Mouse (Mus musculus) ES-Bruce4 (cell line): ENCODE measurements around the gene Shh. TPM values are rescaled to one million over a fixed set of nuclear protein-coding genes. Genes with fewer than 3 reads are reported as not detected.

Experiments used
- H3K27ac ChIP-seq: 2 replicates; pipeline ENCODE4 v1.5.1; 2012; ENCODE audit warnings: low read length, inconsistent platforms; ENCODE audit not compliant: insufficient read depth
- H3K27me3 ChIP-seq: 2 replicates; pipeline ENCODE4 v1.6.1; 2012; ENCODE audit warnings: mild to moderate bottlenecking, low read length, inconsistent platforms; ENCODE audit not compliant: control insufficient read depth, poor library complexity, insufficient read depth, severe bottlenecking
- H3K36me3 ChIP-seq: 2 replicates; pipeline ENCODE4 v1.6.1; 2012; ENCODE audit warnings: inconsistent platforms, mild to moderate bottlenecking, low read length, moderate library complexity; ENCODE audit not compliant: control insufficient read depth, poor library complexity, insufficient read depth, severe bottlenecking
- H3K4me1 ChIP-seq: one replicate; pipeline ENCODE4 v1.8.1; 2011; ENCODE audit warnings: low read length; ENCODE audit not compliant: control insufficient read depth, insufficient read depth
- H3K4me3 ChIP-seq: 2 replicates; pipeline ENCODE4 v1.5.1; 2011; ENCODE audit warnings: low read depth, mild to moderate bottlenecking, low read length
- H3K9ac ChIP-seq: 2 replicates; pipeline ENCODE4 v1.6.1; 2012; ENCODE audit warnings: low read depth, mild to moderate bottlenecking, inconsistent platforms; ENCODE audit not compliant: poor library complexity, severe bottlenecking
- H3K9me3 ChIP-seq: replicated peaks from 2 replicates; pipeline ENCODE4 v1.6.1; 2012; ENCODE audit warnings: mild to moderate bottlenecking, low read length, inconsistent platforms; ENCODE audit not compliant: control insufficient read depth, poor library complexity, insufficient read depth, severe bottlenecking
- CTCF ChIP-seq: IDR thresholded peaks from one replicate; pipeline ENCODE4 v1.8.1; 2011; ENCODE audit warnings: low read depth, low read length
- EP300 ChIP-seq: IDR thresholded peaks from 2 replicates; pipeline ENCODE4 v1.6.1; 2011; ENCODE audit warnings: low read depth, low read length; ENCODE audit not compliant: insufficient read depth
- POLR2A ChIP-seq: IDR thresholded peaks from one replicate; pipeline ENCODE4 v1.8.1; 2011; ENCODE audit warnings: low read length; ENCODE audit not compliant: insufficient read depth
- polyA plus RNA-seq: library from polyadenylated mRNA; stranded (reverse); fragments of >200 nt; gene quantifications from 2 replicates; pipeline ENCODE4 v1.2.4, GENCODE M21; 2011; ENCODE audit warnings: low read depth; ENCODE audit not compliant: missing spikeins, insufficient read depth, insufficient read length

Gene Shh
- polyA plus RNA-seq, 1 experiment, result not detected

DNA sequence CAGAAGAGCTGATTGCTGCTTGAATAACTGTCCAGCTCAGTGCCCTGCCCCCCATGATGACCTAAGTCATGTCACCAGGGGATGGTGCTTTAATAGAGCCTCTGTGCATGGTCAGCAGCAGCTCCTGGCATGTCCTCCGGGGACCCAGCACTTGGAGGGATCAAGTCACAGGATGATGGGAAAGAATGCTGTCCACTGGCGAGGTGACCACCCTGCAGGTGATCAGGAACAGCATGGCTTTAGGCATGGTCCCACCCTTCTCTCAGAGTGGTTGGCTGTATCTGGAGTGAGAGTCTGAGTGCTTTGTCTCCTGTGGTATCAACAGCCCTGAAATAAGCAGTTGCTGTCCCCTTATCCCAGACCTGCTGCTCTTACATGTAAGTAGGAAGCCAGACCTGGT lies 14.7 kb upstream of the Shh start:
- no peaks in the 10 kb centered on the region for H3K36me3 ChIP-seq
- no peak overlapping the region for H3K9ac ChIP-seq
- H3K9me3 ChIP-seq, result no peaks in the 10 kb centered on the region
- H3K27ac ChIP-seq, result no peak overlapping the region
- H3K4me1 ChIP-seq, result no peaks in the 10 kb centered on the region
- no peak for TF ChIP-seq POLR2A
- no peak for TF ChIP-seq CTCF
- TF ChIP-seq EP300, result no peak
- H3K27me3 ChIP-seq, result no peaks in the 10 kb centered on the region
- H3K4me3 ChIP-seq, result no peak overlapping the region

DNA sequence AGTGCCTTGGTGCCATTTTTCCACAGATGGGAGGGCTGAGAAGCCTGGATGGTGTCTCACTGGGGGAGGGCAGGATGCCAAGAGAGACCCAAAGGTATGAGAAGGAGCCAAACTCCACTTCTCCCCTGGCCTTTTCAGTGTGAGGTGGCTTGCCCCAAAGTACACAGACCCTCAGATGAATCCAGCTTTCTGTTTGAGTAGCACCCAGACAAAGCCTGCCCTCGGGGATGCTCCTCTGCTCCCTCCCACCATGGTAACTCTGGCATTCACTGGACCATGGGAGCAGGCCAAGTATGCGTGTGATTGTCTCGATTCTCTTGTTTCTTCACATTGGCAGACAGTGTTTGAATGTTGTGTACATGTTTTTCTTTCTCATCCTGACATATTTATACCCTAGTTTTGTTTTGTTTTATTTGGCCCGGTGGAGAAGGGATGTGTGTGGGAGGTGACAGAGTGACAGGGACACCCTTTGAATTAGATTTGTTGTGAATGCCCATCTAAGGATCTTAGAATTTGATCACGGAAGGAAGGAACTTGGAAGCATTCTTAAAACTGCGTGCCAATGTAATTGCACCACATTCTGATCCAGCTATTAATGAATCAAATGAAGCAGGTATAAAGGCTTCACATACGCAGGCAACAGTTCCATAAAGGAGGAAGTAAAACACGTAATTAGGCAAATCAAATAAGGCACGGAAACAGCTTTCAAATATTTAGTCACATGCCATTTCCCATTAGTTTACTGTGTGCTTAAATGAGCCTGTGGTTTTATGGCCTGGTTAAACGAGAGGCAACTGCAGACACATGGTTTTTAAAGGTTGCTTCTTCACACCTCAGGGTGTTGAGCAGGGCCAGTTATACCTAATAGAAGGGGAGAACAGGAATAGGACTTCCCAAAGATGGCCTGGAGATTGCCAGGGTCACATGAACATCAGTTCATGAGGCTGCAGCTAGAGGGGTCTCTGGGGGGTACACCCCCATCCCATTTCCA lies 9.6 kb upstream of the Shh start:
- H3K4me3 ChIP-seq, result no peak overlapping the region
- H3K27me3 ChIP-seq, result no peaks in the 10 kb centered on the region
- no peaks in the 10 kb centered on the region for H3K36me3 ChIP-seq
- H3K4me1 ChIP-seq, result no peaks in the 10 kb centered on the region
- H3K27ac ChIP-seq, result no peak overlapping the region
- no peak overlapping the region for H3K9ac ChIP-seq
- no peaks in the 10 kb centered on the region for H3K9me3 ChIP-seq
- TF ChIP-seq CTCF, result no peak
- TF ChIP-seq EP300, result no peak
- TF ChIP-seq POLR2A, result no peak

DNA sequence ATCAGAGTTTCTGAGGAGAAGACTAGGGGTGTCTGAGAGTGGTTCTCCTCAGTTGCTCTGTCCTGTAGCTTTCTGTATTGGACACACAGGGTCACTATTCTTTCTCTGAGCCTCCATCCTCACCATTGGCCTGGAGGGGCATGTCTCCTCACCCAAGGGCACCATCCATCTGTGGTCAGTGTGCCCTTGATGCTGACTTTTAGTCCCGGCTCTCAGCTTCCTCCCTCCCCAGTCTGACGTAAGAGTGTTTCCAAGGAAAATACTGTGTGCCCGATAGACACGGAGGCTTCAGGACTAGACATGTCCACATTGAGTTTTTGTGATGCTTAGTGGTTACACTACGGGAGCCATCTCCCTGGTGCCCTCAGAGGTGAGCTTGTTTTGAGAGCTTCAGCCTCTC lies 6.5 kb upstream of the Shh start:
- H3K9me3 ChIP-seq, result no peaks in the 10 kb centered on the region
- H3K4me1 ChIP-seq, result no peaks in the 10 kb centered on the region
- no peak for TF ChIP-seq POLR2A
- TF ChIP-seq CTCF, result no peak
- TF ChIP-seq EP300, result no peak
- no peak overlapping the region for H3K4me3 ChIP-seq
- H3K36me3 ChIP-seq, result no peaks in the 10 kb centered on the region
- no peak overlapping the region for H3K9ac ChIP-seq
- no peak overlapping the region for H3K27ac ChIP-seq
- H3K27me3 ChIP-seq, result no peaks in the 10 kb centered on the region

DNA sequence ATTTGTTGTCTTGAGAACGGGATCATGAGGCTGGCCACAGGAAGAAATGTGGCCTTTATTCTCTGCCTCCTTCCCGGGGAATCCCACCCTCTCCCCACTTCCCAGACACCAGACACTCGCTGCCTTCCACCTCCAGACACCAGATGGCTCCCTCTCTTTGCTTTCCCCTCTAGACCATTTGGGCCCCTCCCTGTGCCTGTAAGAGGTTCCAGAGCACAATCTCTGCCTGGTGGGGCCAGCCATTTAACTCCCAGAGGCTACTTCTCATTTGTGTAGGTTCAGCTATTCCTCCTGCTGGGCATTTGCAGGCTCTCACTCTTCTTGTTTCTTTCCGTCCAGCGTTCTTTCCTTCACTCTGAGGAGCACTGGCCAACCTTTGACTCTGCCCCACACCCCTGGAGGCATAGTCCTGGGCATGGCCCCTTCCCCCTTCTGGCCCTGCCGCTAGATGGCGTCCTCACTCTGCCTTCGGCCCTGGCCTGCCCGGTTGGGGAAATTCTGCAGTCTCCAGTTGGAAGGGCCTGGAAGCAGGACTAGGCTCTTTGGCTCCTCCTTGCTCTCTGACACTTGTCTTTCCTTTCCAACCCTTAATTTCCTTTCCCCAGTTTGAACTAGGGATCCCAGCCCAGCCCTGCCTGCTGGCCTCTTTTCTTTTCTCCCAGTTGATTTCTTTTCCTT lies 2.6 kb upstream of the Shh start:
- no peak overlapping the region for H3K4me3 ChIP-seq
- H3K9me3 ChIP-seq, result no peaks in the 10 kb centered on the region
- no peak overlapping the region for H3K27ac ChIP-seq
- H3K27me3 ChIP-seq, result peaks cover 17% of the 10 kb centered on the region
- no peaks in the 10 kb centered on the region for H3K4me1 ChIP-seq
- no peaks in the 10 kb centered on the region for H3K36me3 ChIP-seq
- TF ChIP-seq POLR2A (no peak), CTCF (peak; percentile 91), EP300 (no peak)
- H3K9ac ChIP-seq, result no peak overlapping the region

DNA sequence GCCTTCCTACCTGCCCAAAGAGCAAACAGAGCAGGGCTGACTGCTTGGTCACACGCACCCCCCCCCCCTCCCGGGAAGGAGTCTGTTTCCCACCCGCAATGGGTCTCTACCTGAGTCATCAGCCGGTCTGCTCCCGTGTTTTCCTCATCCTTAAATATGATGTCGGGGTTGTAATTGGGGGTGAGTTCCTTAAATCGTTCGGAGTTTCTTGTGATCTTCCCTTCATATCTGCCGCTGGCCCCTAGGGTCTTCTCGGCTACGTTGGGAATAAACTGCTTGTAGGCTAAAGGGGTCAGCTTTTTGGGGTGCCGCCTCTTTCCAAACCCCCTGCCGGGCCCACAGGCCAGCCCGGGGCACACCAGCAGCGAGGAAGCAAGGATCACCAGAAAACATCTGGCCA lies 705 bp downstream of the Shh start:
- Histone ChIP-seq H3K36me3 (no peaks in the 10 kb centered on the region), H3K9ac (no peak overlapping the region), H3K9me3 (no peaks in the 10 kb centered on the region), H3K4me1 (no peaks in the 10 kb centered on the region), H3K4me3 (peak overlapping the region; percentile 1), H3K27ac (no peak overlapping the region), H3K27me3 (peaks cover 41% of the 10 kb centered on the region)
- no peak for TF ChIP-seq POLR2A
- TF ChIP-seq EP300, result no peak
- TF ChIP-seq CTCF, result no peak

DNA sequence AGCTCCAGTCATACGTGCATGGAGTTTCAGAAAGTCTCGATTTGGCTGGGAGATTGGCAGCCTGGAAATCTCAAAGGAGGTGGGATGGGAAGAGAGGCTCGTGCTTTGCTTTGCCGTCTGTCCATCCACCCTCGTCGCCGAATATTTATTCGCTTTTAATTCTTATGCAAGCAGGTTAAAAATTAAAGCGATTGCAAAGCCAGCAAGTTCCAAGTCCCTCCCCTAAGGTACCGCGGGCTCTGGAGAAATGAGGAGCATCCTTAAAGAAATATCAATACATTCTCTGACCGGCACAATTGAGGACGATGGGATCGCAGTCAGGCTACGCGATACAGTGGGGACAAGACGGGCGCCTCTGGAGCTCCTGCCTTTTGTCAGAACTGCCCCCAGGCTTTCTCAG lies 1.5 kb downstream of the Shh start:
- Histone ChIP-seq H3K9ac (no peak overlapping the region), H3K27ac (no peak overlapping the region)

More for the DNA sequence above, 1.5 kb downstream of the Shh start:
- Histone ChIP-seq H3K9me3 (no peaks in the 10 kb centered on the region), H3K4me1 (no peaks in the 10 kb centered on the region), H3K36me3 (no peaks in the 10 kb centered on the region), H3K4me3 (peak overlapping the region; percentile 52; the same call in 1 of the 2 replicates), H3K27me3 (peaks cover 49% of the 10 kb centered on the region)
- TF ChIP-seq EP300, result no peak
- no peak for TF ChIP-seq CTCF
- no peak for TF ChIP-seq POLR2A
